Mouse (Mus musculus) adipocyte (in vitro differentiated cells): ENCODE results near the gene Gm853.
"Not testable (repeated sequence)": the region's sequence is repeated elsewhere in the genome, so short reads cannot be mapped to it uniquely, and the experiment has no call there.

Experiments used
- DNase-seq: peaks from one replicate; pipeline ENCODE4 v3.0.0-alpha.2; 2016; ENCODE audit warnings: low spot score

The Gm853 gene

DNA sequence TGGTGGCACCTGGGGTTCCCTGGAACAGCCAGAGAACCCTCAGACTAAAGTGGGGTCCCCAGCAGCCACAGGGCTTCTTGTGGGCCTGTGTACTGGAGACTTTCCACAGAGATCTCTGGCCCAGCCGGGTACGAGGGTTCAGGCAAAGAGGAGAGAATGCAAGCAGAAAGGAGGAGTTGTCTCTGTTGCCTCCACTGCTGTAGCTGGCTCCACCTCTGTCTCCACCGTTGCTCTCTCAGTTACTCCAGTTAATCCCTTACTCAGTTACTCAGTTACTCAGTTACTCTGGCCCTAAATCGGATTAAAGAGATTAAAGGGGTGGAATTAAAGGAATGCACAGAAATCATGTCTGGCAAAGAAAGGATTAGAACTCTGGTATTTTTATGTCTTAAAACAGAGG, at the start of gene Gm853:
TSS of gene Gm853 (minus strand) at position 223 of the 400 bp plus-strand sequence.
- no peak for DNase-seq

- no peak for DNase-seq
Observed at GRCm38 (mm10) chr4:130270611-130271347, 48.6 kb upstream of the Gm853 start.

GRCm38 (mm10) chr4:130270089-130270488, 47.9 kb upstream of the Gm853 start:
- DNase-seq: no peak

GRCm38 (mm10) chr4:130268736-130269135, 46.5 kb upstream of the Gm853 start:
- no peak for DNase-seq

- peak; percentile 15 for DNase-seq
Observed at GRCm38 (mm10) chr4:130267069-130267468, 44.9 kb upstream of the Gm853 start.

- DNase-seq: no peak
Observed at GRCm38 (mm10) chr4:130266601-130267000, 44.4 kb upstream of the Gm853 start.

- DNase-seq: no peak
Observed at GRCm38 (mm10) chr4:130264698-130265349, 42.6 kb upstream of the Gm853 start.

- DNase-seq: no peak
Observed at GRCm38 (mm10) chr4:130264131-130264530, 41.9 kb upstream of the Gm853 start.

DNA sequence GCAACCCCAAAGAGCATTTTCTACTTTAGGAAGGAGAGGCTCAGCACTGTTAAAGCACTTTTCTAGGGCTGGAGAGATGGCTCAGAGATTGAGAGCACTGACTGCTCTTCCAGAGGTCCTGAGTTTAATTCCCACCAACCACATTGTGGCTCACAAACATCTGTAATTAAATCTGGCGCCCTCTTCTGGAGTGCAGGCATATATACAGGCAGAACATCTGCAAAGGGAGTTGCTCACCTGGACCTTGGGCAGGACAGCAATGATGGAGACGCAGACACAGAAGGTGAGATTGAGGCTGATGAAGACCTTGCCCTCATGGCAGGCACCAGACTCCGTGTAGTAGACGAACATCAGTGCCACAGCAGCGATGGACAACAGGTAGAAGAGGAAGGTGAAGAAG, 38.2 kb upstream of the Gm853 start:
- DNase-seq: no peak

- DNase-seq: no peak
Observed at GRCm38 (mm10) chr4:130252441-130253157, 30.4 kb upstream of the Gm853 start.

- no peak for DNase-seq
Observed at GRCm38 (mm10) chr4:130251763-130252162, 29.6 kb upstream of the Gm853 start.

DNA sequence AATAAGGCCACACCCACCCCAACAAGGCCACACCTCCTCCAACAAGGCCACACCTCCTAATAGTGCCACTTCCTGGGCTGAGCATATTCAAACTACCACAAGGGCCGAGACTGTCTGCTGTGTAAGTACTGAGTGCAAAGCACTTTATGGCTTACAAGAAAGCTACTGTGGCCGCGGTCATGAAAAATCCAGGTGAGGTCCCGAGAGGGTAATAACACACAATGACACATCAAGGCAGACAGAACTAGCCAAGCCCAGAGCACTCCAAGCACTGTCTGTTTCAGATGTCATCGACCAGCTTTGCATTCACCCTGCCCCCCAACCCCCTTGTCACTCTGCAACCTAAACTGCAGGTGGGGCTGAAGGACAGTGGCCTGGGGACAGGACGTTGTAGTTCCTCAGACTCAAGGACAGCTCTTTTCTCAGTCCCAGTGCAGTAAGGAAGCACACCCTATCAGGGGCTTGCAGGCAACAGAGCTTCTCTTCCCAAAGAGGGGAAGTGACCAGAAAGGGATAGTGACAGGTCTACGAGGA, 29.0 kb upstream of the Gm853 start:
- DNase-seq: no peak

DNA sequence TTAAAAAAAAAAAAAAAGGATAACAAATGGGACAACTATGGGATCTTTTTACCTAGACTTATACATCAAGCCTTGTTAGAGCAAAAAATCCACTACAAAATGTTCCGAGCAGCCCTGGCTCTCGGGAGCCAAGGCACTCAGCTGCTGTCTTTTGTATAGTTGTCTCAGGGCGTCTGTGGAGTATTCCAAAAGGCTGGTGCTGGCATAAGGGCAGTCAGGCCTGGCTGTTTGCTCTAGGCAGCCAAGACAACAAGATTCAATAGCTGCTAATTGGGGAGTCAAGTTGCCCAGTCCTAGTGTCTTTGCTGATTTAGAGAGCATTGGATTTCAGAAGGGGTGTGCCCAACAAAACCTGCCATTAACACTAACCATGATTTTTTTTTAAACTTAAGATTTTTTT, 26.4 kb upstream of the Gm853 start:
- DNase-seq: no peak

DNA sequence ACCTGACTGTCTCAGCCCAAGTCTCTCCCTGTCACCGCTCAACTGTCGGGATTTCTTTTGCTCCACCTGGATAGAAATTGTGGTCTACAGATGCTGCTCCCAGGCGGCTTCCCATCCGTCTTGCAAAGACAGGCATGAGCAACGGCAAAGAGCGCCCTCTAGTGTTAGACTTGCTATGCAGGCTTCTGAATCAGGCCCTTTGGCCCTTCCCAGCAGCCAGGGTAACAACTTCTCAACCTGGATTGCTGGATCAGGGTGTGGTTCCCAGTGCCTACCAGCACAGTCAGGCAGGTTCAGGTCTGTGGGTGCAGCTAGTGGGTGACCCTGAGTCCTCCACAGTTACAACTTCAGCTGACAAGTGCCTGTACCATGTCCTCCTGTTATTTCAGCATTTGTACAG, 23.9 kb upstream of the Gm853 start:
- DNase-seq: peak; percentile 81

DNA sequence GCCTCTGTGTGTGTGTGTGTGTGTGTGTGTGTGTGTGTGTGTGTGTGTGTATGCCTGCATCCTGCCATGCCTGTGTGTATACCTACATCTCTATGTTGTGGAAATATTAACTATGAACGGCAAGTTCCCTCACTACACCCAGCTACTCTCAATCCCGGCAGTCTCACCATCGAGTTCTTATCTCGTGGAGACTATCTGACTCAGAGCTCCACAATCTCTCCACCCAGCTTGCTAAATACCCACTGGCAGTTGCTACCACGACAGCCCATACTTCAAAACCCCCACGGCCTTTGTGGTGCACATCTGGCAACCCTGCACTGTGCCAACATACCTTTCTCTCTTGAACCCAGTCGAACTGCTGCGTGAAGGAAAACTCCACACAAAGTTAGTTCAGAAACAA, 22.5 kb upstream of the Gm853 start:
- no peak for DNase-seq

DNA sequence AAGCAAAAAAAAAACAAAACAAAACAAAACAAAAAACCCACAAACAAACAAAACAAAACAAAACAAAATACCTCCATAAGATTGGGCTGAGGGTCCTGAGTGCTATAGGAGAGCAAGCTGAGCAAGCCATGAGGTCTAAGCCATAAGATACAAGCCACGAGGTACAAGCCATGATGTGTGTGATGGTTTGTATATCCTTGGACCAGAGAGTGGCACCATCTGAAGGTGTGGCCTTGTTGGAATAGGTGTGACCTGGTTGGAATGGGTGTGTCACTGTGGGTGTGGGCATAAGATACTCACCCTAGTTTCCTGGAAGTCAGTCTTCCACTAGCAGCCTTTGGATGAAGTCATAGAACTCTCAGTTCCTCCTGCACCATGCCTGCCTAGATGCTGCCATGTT, 21.4 kb upstream of the Gm853 start:
- not testable (repeated sequence) for DNase-seq

GRCm38 (mm10) chr4:130242956-130243355, 20.8 kb upstream of the Gm853 start:
- no peak for DNase-seq

GRCm38 (mm10) chr4:130240695-130241094, 18.5 kb upstream of the Gm853 start:
- DNase-seq: peak; percentile 6

DNA sequence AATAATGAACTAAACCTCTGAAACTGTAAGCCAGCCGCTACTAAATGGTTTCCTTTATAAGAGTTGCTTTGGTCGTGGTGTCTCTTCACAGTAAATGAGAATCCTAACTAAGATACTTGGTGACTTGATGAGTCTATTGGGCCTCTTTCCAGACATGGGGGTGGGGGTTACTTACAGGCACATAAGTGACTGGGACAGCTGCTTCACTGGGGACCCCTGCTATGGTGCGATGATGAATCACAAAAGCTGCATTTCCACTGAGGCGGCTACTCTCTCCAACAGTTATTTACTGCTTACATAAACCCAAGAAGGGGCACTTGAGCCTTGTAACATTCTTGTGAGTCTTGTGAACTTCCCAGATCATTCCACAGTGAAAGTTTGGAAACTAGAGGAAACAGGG, 15.4 kb upstream of the Gm853 start:
- DNase-seq: no peak

GRCm38 (mm10) chr4:130236361-130236760, 14.2 kb upstream of the Gm853 start:
- no peak for DNase-seq

DNA sequence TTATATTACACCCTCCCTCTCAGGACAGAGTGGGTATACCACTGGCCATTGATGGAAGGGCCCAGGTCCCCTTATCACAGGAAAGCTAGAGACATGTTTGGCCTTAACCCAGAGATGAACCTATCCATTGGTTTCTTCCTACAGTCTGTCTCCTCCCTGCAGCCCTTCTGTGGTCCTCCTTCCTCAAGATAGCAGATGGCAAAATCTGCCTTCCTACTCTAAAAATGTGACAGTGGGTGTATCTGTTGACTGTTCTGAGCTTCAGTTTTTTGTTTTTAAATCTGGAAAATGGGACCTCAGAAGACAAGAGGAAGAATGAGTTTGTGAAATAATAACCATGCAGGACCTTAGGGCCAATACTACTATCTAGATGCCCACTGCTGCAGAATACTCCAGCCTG, 1.9 kb upstream of the Gm853 start:
- DNase-seq: no peak

- no peak for DNase-seq
Observed at GRCm38 (mm10) chr4:130220176-130220575, 2.0 kb downstream of the Gm853 start.

GRCm38 (mm10) chr4:130215392-130215791, 6.8 kb downstream of the Gm853 start:
- no peak for DNase-seq
